Mouse (Mus musculus) neural tube, embryonic 12.5 days (tissue): ENCODE measurements around the gene Usp3. TPM values are rescaled to one million over a fixed set of nuclear protein-coding genes. Genes with fewer than 3 reads are reported as not detected.

ENCODE experiments used
- ATAC-seq: fragments of 200-750 bp; cut with Nextera tagmentation; 2 replicates; pipeline ENCODE4 v1.8.0; 2017; ENCODE audit warnings: low read depth, mild to moderate bottlenecking, moderate TSS enrichment, moderate library complexity; ENCODE audit not compliant: low FRiP score
- H3K27ac ChIP-seq: fragments of 300-500 bp; sonication (generic); 2 replicates; pipeline ENCODE4 v1.5.1; 2016
- H3K27me3 ChIP-seq: fragments of 300-500 bp; sonication (generic); replicated peaks from 2 replicates; pipeline ENCODE4 v1.6.1; 2016; ENCODE audit warnings: mild to moderate bottlenecking
- H3K36me3 ChIP-seq: fragments of 300-500 bp; sonication (generic); 2 replicates; pipeline ENCODE4 v1.6.1; 2016; ENCODE audit warnings: mild to moderate bottlenecking
- H3K4me1 ChIP-seq: fragments of 300-500 bp; sonication (generic); 2 replicates; pipeline ENCODE4 v1.6.1; 2016
- H3K4me2 ChIP-seq: fragments of 300-500 bp; sonication (generic); replicated peaks from 2 replicates; pipeline ENCODE4 v1.6.1; 2016; ENCODE audit warnings: mild to moderate bottlenecking
- H3K4me3 ChIP-seq: fragments of 300-500 bp; sonication (generic); 2 replicates; pipeline ENCODE4 v1.5.1; 2016
- H3K9ac ChIP-seq: fragments of 300-500 bp; sonication (generic); 2 replicates; pipeline ENCODE4 v1.6.1; 2016; ENCODE audit warnings: mild to moderate bottlenecking
- H3K9me3 ChIP-seq: fragments of 300-500 bp; sonication (generic); 2 replicates; pipeline ENCODE4 v1.6.1; 2016; ENCODE audit warnings: mild to moderate bottlenecking
- WGBS: fragments of 180-500 bp; shearing (Covaris S2); methylation state at CpG from one replicate; pipeline ENCODE4 v1.1.7; 2016; 5-methylcytosine and 5-hydroxymethylcytosine counted together
- polyA plus RNA-seq: library from polyadenylated mRNA; unstranded; fragments of >200 nt; fragmentation: Nextera tagmentation; extraction: Ambion mirVana; gene quantifications from 2 replicates; pipeline ENCODE4 v1.2.1, GENCODE M21; 2016

The Usp3 gene
- polyA plus RNA-seq, 1 experiment from 2014 or later: 93.9 TPM

DNA sequence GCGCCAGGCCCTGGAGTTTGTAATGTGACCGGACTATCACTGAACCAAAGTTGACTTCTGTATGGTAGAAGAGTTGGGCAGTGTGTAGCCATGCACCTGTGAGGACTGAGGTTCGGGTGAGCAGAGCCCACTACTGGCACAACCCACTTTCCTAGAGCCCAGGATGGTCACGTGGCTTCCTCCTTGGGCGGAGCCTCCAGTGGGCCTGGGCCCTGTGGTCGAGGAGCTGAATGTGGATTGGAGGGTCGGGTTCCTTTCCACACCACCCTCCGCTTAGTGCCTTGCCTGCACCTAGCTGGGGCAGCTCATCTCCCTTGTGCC, 80.6 kb downstream of the Usp3 start:
- Histone ChIP-seq H3K9ac (peak overlapping the region; percentile 74), H3K4me1 (peaks cover 9% of the 10 kb centered on the region), H3K4me3 (peak overlapping the region; percentile 55), H3K4me2 (peak overlapping the region; percentile 97), H3K27me3 (no peaks in the 10 kb centered on the region), H3K27ac (peak overlapping the region; percentile 93), H3K36me3 (peaks cover 63% of the 10 kb centered on the region), H3K9me3 (no peaks in the 10 kb centered on the region)
- peak; percentile 82 for ATAC-seq
- 0% methylated on average over 8 of the region's 8 CpGs for WGBS

- under 1% methylated on average over 78 of the region's 78 CpGs for WGBS
- Histone ChIP-seq H3K9ac (peak overlapping the region; percentile 74), H3K4me3 (peak overlapping the region; percentile 55), H3K36me3 (peaks cover 63% of the 10 kb centered on the region), H3K4me1 (peaks cover 9% of the 10 kb centered on the region), H3K27me3 (no peaks in the 10 kb centered on the region), H3K9me3 (no peaks in the 10 kb centered on the region), H3K27ac (peak overlapping the region; percentile 93), H3K4me2 (peak overlapping the region; percentile 97)
- ATAC-seq: peak; percentile 92
Measured at GRCm38 (mm10) chr9:66511580-66512350, 81.2 kb downstream of the Usp3 start.

- Histone ChIP-seq H3K9me3 (no peaks in the 10 kb centered on the region), H3K4me2 (peak overlapping the region; percentile 97), H3K4me1 (peaks cover 14% of the 10 kb centered on the region), H3K9ac (peak overlapping the region; percentile 74), H3K27me3 (no peaks in the 10 kb centered on the region), H3K36me3 (peaks cover 57% of the 10 kb centered on the region), H3K27ac (peak overlapping the region; percentile 93; the same call in 1 of the 2 replicates), H3K4me3 (peak overlapping the region; percentile 55)
- ATAC-seq: no peak
- WGBS: 5% methylated on average over 2 of the region's 2 CpGs
Measured at GRCm38 (mm10) chr9:66510944-66511343, 82.0 kb downstream of the Usp3 start.

- Histone ChIP-seq H3K4me3 (no peak overlapping the region), H3K4me1 (peaks cover 19% of the 10 kb centered on the region), H3K27ac (no peak overlapping the region), H3K9me3 (no peaks in the 10 kb centered on the region), H3K9ac (no peak overlapping the region), H3K27me3 (no peaks in the 10 kb centered on the region), H3K4me2 (peak overlapping the region; percentile 97), H3K36me3 (peaks cover 59% of the 10 kb centered on the region)
- WGBS: 71% methylated on average over 7 of the region's 7 CpGs
- no peak for ATAC-seq
Measured at GRCm38 (mm10) chr9:66510351-66510841, 82.5 kb downstream of the Usp3 start.

DNA sequence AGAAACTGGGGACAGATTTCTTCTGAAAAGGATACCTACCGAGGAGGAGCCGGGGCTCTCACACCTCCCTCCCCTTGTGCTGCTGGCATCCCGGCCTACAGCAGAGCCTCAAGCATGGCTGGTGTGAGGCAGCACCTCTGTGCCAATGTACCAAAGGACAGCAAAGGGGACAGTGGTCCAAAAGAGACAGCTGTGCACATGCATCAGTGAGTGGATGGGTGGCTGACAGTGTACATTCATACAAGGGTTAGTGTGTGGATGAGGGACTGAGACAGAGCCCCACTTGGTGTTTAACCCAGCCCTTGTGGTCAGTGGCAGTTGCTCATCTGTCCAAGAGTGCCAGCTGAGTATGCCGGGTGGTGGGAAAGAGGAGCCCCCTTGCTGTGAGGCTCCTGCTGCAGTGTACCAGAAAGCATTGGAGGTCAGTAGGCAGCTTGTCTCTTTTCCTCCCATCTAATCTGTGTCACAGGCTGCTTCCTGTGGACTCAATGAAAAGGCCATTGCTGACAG, 84.0 kb downstream of the Usp3 start:
- 72% methylated on average over 4 of the region's 4 CpGs for WGBS
- H3K36me3 ChIP-seq: peaks cover 59% of the 10 kb centered on the region
- H3K4me2 ChIP-seq: no peak overlapping the region
- ATAC-seq: no peak
- H3K9me3 ChIP-seq: no peaks in the 10 kb centered on the region
- H3K4me1 ChIP-seq: peaks cover 28% of the 10 kb centered on the region
- H3K27me3 ChIP-seq: no peaks in the 10 kb centered on the region
- H3K9ac ChIP-seq: no peak overlapping the region
- H3K27ac ChIP-seq: no peak overlapping the region
- no peak overlapping the region for H3K4me3 ChIP-seq

- WGBS: 85% methylated on average over 3 of the region's 3 CpGs
- no peaks in the 10 kb centered on the region for H3K9me3 ChIP-seq
- no peaks in the 10 kb centered on the region for H3K27me3 ChIP-seq
- H3K4me1 ChIP-seq: peaks cover 28% of the 10 kb centered on the region
- no peak for ATAC-seq
- no peak overlapping the region for H3K4me3 ChIP-seq
- H3K27ac ChIP-seq: no peak overlapping the region
- no peak overlapping the region for H3K4me2 ChIP-seq
- H3K36me3 ChIP-seq: peaks cover 55% of the 10 kb centered on the region
- H3K9ac ChIP-seq: 0 out of 2 replicates have a peak overlapping the region, but pooled peaks have one; percentile 13
Measured at GRCm38 (mm10) chr9:66507684-66508083, 85.3 kb downstream of the Usp3 start.

DNA sequence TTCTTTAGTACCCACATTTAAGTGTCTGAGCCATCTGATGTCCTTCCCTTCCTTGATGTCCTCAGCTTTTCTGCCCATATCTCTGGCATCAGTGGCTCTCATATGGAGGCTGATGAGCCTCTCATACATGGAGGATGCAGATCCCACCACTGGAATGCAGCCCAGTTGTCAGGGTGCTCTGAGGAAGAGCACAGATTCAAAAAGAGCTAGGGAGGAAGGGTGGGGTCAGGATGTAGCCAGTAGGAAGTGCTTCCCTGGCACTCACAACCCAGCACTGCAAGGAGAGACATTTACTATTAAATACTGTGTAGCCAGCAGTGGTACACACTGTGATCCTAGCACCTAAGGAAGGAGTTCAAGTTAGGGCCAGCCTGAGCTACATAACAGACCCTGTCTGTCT, 86.5 kb downstream of the Usp3 start:
- Histone ChIP-seq H3K36me3 (peaks cover 65% of the 10 kb centered on the region), H3K27me3 (no peaks in the 10 kb centered on the region), H3K4me3 (no peak overlapping the region), H3K4me2 (no peak overlapping the region), H3K9ac (no peak overlapping the region), H3K9me3 (no peaks in the 10 kb centered on the region), H3K27ac (peak overlapping the region; percentile 50; the same call in 1 of the 2 replicates), H3K4me1 (peaks cover 28% of the 10 kb centered on the region)
- no peak for ATAC-seq

DNA sequence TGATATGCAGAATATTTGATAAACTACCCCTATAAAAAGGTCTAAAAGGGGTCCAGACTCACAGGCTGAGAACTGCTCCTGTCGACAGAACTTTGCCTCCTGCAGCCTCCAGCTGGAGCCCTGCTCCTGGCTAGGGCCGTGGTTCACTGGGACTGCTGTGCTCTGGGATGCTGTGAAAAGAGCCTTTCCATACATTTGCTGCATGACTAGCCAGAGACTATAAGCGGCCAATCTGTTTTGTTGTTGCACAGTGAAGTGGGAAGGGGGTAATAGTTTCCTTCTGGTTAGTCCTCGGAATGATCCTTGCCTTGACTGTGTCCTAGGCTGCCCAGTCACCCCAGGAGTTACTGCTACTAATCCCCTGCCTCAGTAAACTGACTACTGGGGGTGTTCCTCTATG, 86.9 kb downstream of the Usp3 start:
- 26% methylated on average over 4 of the region's 4 CpGs for WGBS
- no peaks in the 10 kb centered on the region for H3K27me3 ChIP-seq
- peak; percentile 81 for ATAC-seq
- no peak overlapping the region for H3K9ac ChIP-seq
- no peak overlapping the region for H3K4me2 ChIP-seq
- peaks cover 69% of the 10 kb centered on the region for H3K36me3 ChIP-seq
- peak overlapping the region; percentile 50; the same call in 1 of the 2 replicates for H3K27ac ChIP-seq
- H3K4me3 ChIP-seq: no peak overlapping the region
- H3K4me1 ChIP-seq: peaks cover 28% of the 10 kb centered on the region
- no peaks in the 10 kb centered on the region for H3K9me3 ChIP-seq

- Histone ChIP-seq H3K9me3 (no peaks in the 10 kb centered on the region), H3K4me3 (no peak overlapping the region), H3K4me2 (0 out of 2 replicates have a peak overlapping the region, but pooled peaks have one; percentile 8), H3K9ac (no peak overlapping the region), H3K27ac (peak overlapping the region; percentile 23), H3K36me3 (peaks cover 76% of the 10 kb centered on the region), H3K27me3 (no peaks in the 10 kb centered on the region), H3K4me1 (peaks cover 23% of the 10 kb centered on the region)
- peak; percentile 42; the same call in 1 of the 2 replicates for ATAC-seq
- 55% methylated on average over 9 of the region's 9 CpGs for WGBS
Measured at GRCm38 (mm10) chr9:66505141-66505917, 87.6 kb downstream of the Usp3 start.

DNA sequence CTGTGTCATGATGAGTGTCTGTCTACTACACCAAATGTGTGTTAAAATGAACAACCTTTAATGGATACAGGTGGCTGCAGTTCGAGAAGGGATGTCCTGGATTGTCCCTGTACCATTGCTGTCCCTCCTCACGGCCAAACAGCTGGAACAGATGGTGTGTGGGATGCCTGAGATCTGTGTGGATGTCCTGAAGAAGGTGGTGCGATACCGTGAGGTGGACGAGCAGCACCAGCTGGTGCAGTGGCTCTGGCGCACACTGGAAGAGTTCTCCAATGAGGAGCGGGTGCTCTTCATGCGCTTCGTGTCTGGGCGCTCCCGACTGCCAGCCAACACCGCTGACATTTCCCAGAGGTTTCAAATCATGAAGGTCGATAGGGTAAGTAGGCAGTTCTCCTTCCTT, 88.4 kb downstream of the Usp3 start:
- Histone ChIP-seq H3K9me3 (no peaks in the 10 kb centered on the region), H3K4me2 (no peak overlapping the region), H3K27ac (no peak overlapping the region), H3K9ac (no peak overlapping the region), H3K4me1 (peaks cover 21% of the 10 kb centered on the region), H3K4me3 (no peak overlapping the region), H3K27me3 (no peaks in the 10 kb centered on the region), H3K36me3 (peaks cover 78% of the 10 kb centered on the region)
- no peak for ATAC-seq
- 90% methylated on average over 13 of the region's 13 CpGs for WGBS

GRCm38 (mm10) chr9:66503879-66504411, 89.0 kb downstream of the Usp3 start:
- Histone ChIP-seq H3K9me3 (no peaks in the 10 kb centered on the region), H3K4me3 (no peak overlapping the region), H3K4me2 (no peak overlapping the region), H3K36me3 (peaks cover 73% of the 10 kb centered on the region), H3K9ac (no peak overlapping the region), H3K27ac (no peak overlapping the region), H3K27me3 (no peaks in the 10 kb centered on the region), H3K4me1 (peaks cover 21% of the 10 kb centered on the region)
- 88% methylated on average over 4 of the region's 4 CpGs for WGBS
- no peak for ATAC-seq

GRCm38 (mm10) chr9:66501248-66501647, 91.7 kb downstream of the Usp3 start:
- H3K4me2 ChIP-seq: no peak overlapping the region
- WGBS: 87% methylated on average over 2 of the region's 2 CpGs
- H3K27ac ChIP-seq: no peak overlapping the region
- H3K4me3 ChIP-seq: no peak overlapping the region
- no peaks in the 10 kb centered on the region for H3K27me3 ChIP-seq
- peaks cover 17% of the 10 kb centered on the region for H3K4me1 ChIP-seq
- no peaks in the 10 kb centered on the region for H3K9me3 ChIP-seq
- H3K9ac ChIP-seq: no peak overlapping the region
- no peak for ATAC-seq
- H3K36me3 ChIP-seq: peaks cover 68% of the 10 kb centered on the region
